Mouse (Mus musculus): Measurements from ENCODE around the gene Phf19.

The Phf19 gene

DNA sequence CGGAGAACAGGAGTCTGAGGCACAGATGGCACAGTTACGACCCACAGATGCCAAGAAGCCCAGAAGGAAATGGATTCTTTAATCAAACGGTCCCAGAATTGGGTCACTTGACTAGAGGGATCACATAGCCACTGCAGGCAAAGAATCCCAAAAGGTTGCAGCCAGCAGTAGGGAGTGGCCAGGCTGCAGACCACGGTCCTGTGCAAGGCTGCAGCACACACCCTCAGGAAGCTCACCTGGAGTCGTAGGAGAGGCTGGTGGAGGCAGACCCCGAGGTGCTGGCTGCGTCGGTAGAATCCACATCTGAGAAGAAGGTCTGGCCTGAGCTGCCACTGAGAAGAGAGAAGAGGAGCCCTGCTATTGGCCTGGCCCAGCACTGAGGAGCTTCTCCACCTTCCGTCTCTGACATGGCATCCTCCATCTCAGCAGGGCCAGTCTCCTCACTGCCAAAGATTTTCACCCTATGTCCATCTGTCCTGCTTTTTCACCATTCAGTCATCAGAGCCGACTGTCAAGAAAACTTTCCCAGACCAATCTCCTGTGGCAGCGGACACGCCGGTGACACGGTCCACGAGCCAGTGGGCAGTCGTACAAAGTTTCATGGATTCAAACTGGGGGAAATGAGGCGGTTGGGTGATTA lies 16.9 kb downstream of the Phf19 start:
- DNase-seq (ENCODE audit: low read depth, low spot score), result no peak

GRCm38 (mm10) chr2:34895503-34896113 lies 18.2 kb downstream of the Phf19 start:
- DNase-seq (ENCODE audit: low read depth, low spot score), result no peak

DNA sequence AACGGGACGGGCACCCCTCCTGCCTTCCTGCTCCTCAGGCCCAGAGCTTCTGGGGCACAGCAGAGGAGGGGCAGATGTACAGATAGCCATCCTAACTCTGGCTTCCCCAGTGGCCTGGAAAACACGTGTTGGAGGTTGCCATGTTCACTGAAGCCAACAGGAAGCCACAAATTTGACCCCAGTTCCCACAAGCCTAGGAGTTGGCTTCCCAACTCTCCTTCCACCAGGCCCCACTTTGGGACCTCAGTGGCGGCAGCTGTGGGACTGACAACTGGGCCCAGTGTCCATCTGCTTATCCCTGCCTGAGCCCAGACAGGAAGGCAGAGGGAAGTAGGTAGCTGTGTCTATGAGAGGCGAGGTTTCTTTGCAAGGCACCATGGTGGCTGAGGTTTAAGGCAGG lies 19.9 kb downstream of the Phf19 start:
- no peak for DNase-seq (ENCODE audit: low read depth, low spot score)

GRCm38 (mm10) chr2:34884186-34884585 lies 29.6 kb downstream of the Phf19 start:
- DNase-seq (ENCODE audit: low read depth, low spot score), result no peak

DNA sequence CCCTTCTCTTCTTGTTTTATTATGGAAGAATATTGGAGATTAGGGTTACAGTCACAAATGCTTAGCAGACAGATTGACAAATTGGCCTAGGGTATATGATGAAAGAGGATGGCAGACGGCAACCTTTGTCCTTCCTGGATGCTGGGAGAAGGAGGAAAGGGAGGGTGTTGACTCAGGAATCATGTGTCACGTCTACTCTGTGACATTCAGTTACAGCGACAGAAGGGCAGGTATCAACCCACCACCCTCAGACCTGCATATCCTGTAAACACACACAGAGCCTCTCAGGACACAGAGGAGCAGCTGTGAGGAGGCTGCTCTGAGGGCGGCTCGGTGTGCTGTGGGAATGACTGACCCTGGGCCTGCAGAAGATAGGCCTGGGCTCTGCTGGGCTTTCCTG lies 30.6 kb downstream of the Phf19 start:
- no peak for DNase-seq (ENCODE audit: low read depth, low spot score)

- DNase-seq (ENCODE audit: low read depth, low spot score), result no peak
Observed at GRCm38 (mm10) chr2:34882757-34883156, 31.1 kb downstream of the Phf19 start.

DNA sequence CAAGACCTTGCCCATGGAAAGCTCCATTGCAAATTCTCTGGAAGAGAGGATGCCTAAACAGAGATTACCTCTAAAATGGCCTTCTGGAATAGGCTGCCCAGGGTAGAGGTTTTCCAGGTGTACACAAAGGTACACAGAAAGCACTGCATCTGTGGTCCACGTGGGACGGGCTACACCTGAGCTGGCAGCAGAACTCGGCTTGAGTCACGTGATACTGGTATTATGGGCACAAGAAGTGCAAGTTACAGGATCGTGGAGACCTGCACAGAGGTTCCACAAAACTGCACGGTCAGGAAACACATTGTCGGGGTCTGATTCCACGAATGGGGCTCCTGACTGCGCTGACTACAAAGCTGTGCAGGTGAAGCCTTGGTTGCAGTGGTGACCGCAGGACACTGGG lies 33.8 kb downstream of the Phf19 start:
- DNase-seq (ENCODE audit: low read depth, low spot score), result no peak

DNA sequence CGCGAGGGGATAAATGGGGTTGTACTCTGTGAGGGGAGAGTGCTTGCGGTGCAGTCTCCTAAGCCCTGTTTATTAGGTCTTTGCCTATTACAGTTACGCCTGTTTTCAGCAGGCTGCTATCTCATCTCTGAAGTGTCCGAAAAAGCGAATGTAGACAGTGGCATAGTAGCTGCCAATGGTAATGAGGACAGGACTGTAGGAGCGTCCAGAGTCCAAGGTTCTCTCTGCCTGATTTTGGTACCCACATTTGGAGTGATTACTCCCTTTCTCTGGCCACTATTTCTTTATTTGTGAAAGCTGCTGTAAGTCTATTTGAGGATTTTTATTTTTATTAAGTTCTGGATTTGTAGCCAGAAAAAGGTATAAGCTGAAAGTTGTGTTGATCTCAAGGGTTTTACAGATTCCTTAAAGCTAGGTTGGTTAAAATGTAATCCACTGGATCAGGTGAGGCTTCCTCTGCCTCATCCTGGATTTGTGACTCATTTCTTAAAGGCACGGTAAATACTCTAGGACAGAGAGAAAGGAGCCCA lies 38.9 kb downstream of the Phf19 start, which contains the start of gene Psmd5:
Gene Psmd5 (minus strand): TSS at position 153 of the 530 bp plus-strand sequence.
- no peak for DNase-seq (ENCODE audit: low read depth, low spot score)

- DNase-seq (ENCODE audit: low read depth, low spot score), result no peak
Observed at GRCm38 (mm10) chr2:34874271-34874670, 39.6 kb downstream of the Phf19 start, which contains the start of gene Cutal. Gene Cutal, plus strand, starts transcription at chr2:34874396.

- DNase-seq (ENCODE audit: low read depth, low spot score), result peak; percentile 99
Observed at GRCm38 (mm10) chr2:34870520-34871474, 43.0 kb downstream of the Phf19 start.

- peak; percentile 9 for DNase-seq (ENCODE audit: low read depth, low spot score)
Observed at GRCm38 (mm10) chr2:34869680-34870079, 44.1 kb downstream of the Phf19 start.

GRCm38 (mm10) chr2:34857728-34858127 lies 56.1 kb downstream of the Phf19 start:
- DNase-seq (ENCODE audit: low read depth, low spot score), result no peak

- no peak for DNase-seq (ENCODE audit: low read depth, low spot score)
Observed at GRCm38 (mm10) chr2:34855265-34855664, 58.6 kb downstream of the Phf19 start.

DNA sequence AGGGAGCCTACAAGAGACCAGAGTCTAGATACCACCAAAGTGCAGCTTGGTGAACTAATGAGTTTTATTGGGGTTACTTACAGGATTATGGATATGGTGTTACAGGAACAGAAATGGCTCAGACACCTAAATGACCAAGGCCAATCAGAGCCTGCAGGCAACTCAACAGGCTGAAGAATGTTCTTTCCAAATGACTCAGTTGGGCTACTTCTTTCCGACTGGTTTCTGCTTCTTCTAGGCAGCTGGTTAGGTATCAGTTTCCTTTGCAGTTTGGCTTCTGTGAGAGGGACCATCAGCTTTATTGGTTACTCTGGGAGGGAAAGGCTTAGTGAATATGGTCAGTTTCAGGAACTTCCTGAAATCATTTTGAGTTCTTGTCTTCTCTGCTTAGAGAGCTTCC lies 66.1 kb downstream of the Phf19 start:
- DNase-seq (ENCODE audit: low read depth, low spot score), result no peak

Measured in skeletal muscle tissue, adult 2 months (tissue).